Mouse (Mus musculus) forebrain, postnatal 0 days (tissue): Measurements from ENCODE around the gene Rhbdd3. TPM values are rescaled to one million over a fixed set of nuclear protein-coding genes. Genes with fewer than 3 reads are reported as not detected.
A peak's percentile ranks its signal among the peaks of the same experiment; 100 is the strongest.

Experiments used
- ATAC-seq: fragments of 200-750 bp; cut with Nextera tagmentation; 2 replicates; pipeline ENCODE4 v1.8.0; 2017; ENCODE audit warnings: mild to moderate bottlenecking, moderate library complexity
- DNase-seq: peaks from one replicate; pipeline ENCODE4 v3.0.0-alpha.2; 2015
- H3K27ac ChIP-seq: fragments of 300-500 bp; sonication (generic); 2 replicates; pipeline ENCODE4 v1.5.1; 2014; ENCODE audit warnings: low read depth, mild to moderate bottlenecking, antibody characterized with exemption, low read length, moderate library complexity, mixed read lengths
- H3K27me3 ChIP-seq: fragments of 300-500 bp; sonication (generic); 2 replicates; pipeline ENCODE4 v1.6.1; 2014; ENCODE audit warnings: mild to moderate bottlenecking, low read length, mixed read lengths; ENCODE audit not compliant: insufficient read depth
- H3K36me3 ChIP-seq: fragments of 300-500 bp; sonication (generic); 2 replicates; pipeline ENCODE4 v1.6.1; 2014; ENCODE audit warnings: mild to moderate bottlenecking, moderate library complexity; ENCODE audit not compliant: insufficient read depth
- H3K4me1 ChIP-seq: fragments of 300-500 bp; sonication (generic); 2 replicates; pipeline ENCODE4 v1.6.1; 2014; ENCODE audit warnings: antibody characterized with exemption; ENCODE audit not compliant: insufficient read depth
- H3K4me2 ChIP-seq: fragments of 300-500 bp; sonication (generic); 2 replicates; pipeline ENCODE4 v1.6.1; 2014; ENCODE audit warnings: low read depth, mild to moderate bottlenecking, moderate library complexity
- H3K4me3 ChIP-seq: fragments of 300-500 bp; sonication (generic); 2 replicates; pipeline ENCODE4 v1.5.1; 2014; ENCODE audit warnings: low read depth, low read length, mixed read lengths
- H3K9ac ChIP-seq: fragments of 300-500 bp; sonication (generic); 2 replicates; pipeline ENCODE4 v1.6.1; 2014; ENCODE audit warnings: mild to moderate bottlenecking
- H3K9me3 ChIP-seq: fragments of 300-500 bp; sonication (generic); 2 replicates; pipeline ENCODE4 v1.6.1; 2016; ENCODE audit warnings: low read length
- CTCF ChIP-seq: sonication (generic); IDR thresholded peaks from 2 replicates; pipeline ENCODE4 v1.5.1; 2016; ENCODE audit warnings: antibody characterized with exemption, control low read depth, low read depth
- WGBS: fragments of 180-500 bp; shearing (Covaris S2); extraction: QIAGEN DNeasy Blood & Tissue Kit; methylation state at CpG from one replicate; pipeline ENCODE4 v1.1.7; 2014; 5-methylcytosine and 5-hydroxymethylcytosine counted together
- polyA plus RNA-seq: library from polyadenylated mRNA; unstranded; fragments of >200 nt; fragmentation: Nextera tagmentation; extraction: Ambion mirVana; gene quantifications from 2 replicates; pipeline ENCODE4 v1.2.1, GENCODE M21; 2015
- total RNA-seq: library from RNA; depleted of rRNA; stranded (reverse); fragments of >200 nt; gene quantifications from 2 replicates; pipeline ENCODE4 v1.2.3, GENCODE M21; 2014

Rhbdd3 gene
- total and polyA plus RNA-seq, 2 experiments from 2014 or later = 31.0 to 36.6 TPM

GRCm38 (mm10) chr11:5095877-5096276, 2.8 kb upstream of the Rhbdd3 start:
- TF ChIP-seq CTCF = no peak
- Histone ChIP-seq H3K27ac (no peak overlapping the region), H3K4me2 (no peak overlapping the region), H3K4me3 (no peak overlapping the region), H3K4me1 (peaks cover 14% of the 10 kb centered on the region; the same call in 1 of the 2 replicates), H3K36me3 (peaks cover 14% of the 10 kb centered on the region), H3K9me3 (no peaks in the 10 kb centered on the region), H3K9ac (no peak overlapping the region), H3K27me3 (no peaks in the 10 kb centered on the region)
- WGBS = 66% methylated on average over 5 of the region's 5 CpGs
- no peak for ATAC-seq
- DNase-seq = no peak

- Histone ChIP-seq H3K4me3 (peak overlapping the region; percentile 93), H3K36me3 (peaks cover 8% of the 10 kb centered on the region)
- no peak for ATAC-seq
Observed at GRCm38 (mm10) chr11:5096480-5097020, 2.2 kb upstream of the Rhbdd3 start.

GRCm38 (mm10) chr11:5098035-5098735, 541 bp upstream of the Rhbdd3 start:
- H3K4me1 ChIP-seq = peaks cover 16% of the 10 kb centered on the region; the same call in 1 of the 2 replicates
- DNase-seq = peak; percentile 34
- peak overlapping the region; percentile 98 for H3K27ac ChIP-seq
- TF ChIP-seq CTCF = no peak
- no peaks in the 10 kb centered on the region for H3K36me3 ChIP-seq
- 2% methylated on average over 44 of the region's 44 CpGs for WGBS
- H3K4me3 ChIP-seq = peak overlapping the region; percentile 93
- H3K9ac ChIP-seq = peak overlapping the region; percentile 91
- no peak for ATAC-seq
- no peaks in the 10 kb centered on the region for H3K9me3 ChIP-seq
- H3K27me3 ChIP-seq = no peaks in the 10 kb centered on the region
- peak overlapping the region; percentile 75 for H3K4me2 ChIP-seq

More at GRCm38 (mm10) chr11:5096480-5097020, 2.2 kb upstream of the Rhbdd3 start:
- Histone ChIP-seq H3K27me3 (no peaks in the 10 kb centered on the region), H3K9ac (no peak overlapping the region), H3K9me3 (no peaks in the 10 kb centered on the region), H3K27ac (no peak overlapping the region), H3K4me2 (peak overlapping the region; percentile 75), H3K4me1 (peaks cover 16% of the 10 kb centered on the region; the same call in 1 of the 2 replicates)
- no peak for TF ChIP-seq CTCF
- no peak for DNase-seq
- 54% methylated on average over 8 of the region's 8 CpGs for WGBS

- Histone ChIP-seq H3K27ac (peak overlapping the region; percentile 98), H3K27me3 (no peaks in the 10 kb centered on the region), H3K4me3 (peak overlapping the region; percentile 93), H3K9me3 (no peaks in the 10 kb centered on the region), H3K9ac (peak overlapping the region; percentile 91), H3K4me1 (peaks cover 16% of the 10 kb centered on the region; the same call in 1 of the 2 replicates), H3K4me2 (peak overlapping the region; percentile 71), H3K36me3 (no peaks in the 10 kb centered on the region)
- under 1% methylated on average over 31 of the region's 31 CpGs for WGBS
- no peak for TF ChIP-seq CTCF
- DNase-seq (peak; percentile 82), ATAC-seq (peak; percentile 59)
Observed at GRCm38 (mm10) chr11:5099576-5100183, 954 bp downstream of the Rhbdd3 start.

- Histone ChIP-seq H3K4me3 (peak overlapping the region; percentile 93), H3K27ac (peak overlapping the region; percentile 98), H3K4me1 (peaks cover 16% of the 10 kb centered on the region; the same call in 1 of the 2 replicates), H3K9me3 (no peaks in the 10 kb centered on the region), H3K9ac (peak overlapping the region; percentile 91), H3K36me3 (no peaks in the 10 kb centered on the region), H3K27me3 (no peaks in the 10 kb centered on the region), H3K4me2 (peak overlapping the region; percentile 71)
- 2% methylated on average over 7 of the region's 7 CpGs for WGBS
- DNase-seq = no peak
- ATAC-seq = no peak
- peak; percentile 28 for TF ChIP-seq CTCF
Observed at GRCm38 (mm10) chr11:5100283-5100682, 1.6 kb downstream of the Rhbdd3 start.

GRCm38 (mm10) chr11:5100801-5101200, 2.1 kb downstream of the Rhbdd3 start:
- H3K9me3 ChIP-seq = no peaks in the 10 kb centered on the region
- H3K27ac ChIP-seq = peak overlapping the region; percentile 98; the same call in 1 of the 2 replicates
- H3K4me2 ChIP-seq = peak overlapping the region; percentile 71
- H3K27me3 ChIP-seq = no peaks in the 10 kb centered on the region
- peak overlapping the region; percentile 93; the same call in 1 of the 2 replicates for H3K4me3 ChIP-seq
- no peak overlapping the region for H3K9ac ChIP-seq
- WGBS = 52% methylated on average over 5 of the region's 5 CpGs
- H3K36me3 ChIP-seq = no peaks in the 10 kb centered on the region; the same call in 1 of the 2 replicates
- no peak for TF ChIP-seq CTCF
- no peak for DNase-seq
- ATAC-seq = no peak
- H3K4me1 ChIP-seq = peaks cover 16% of the 10 kb centered on the region; the same call in 1 of the 2 replicates
